Mouse (Mus musculus) bone marrow, adult 2 months (tissue): Measurements from ENCODE around the gene Csk.

Experiments used
- CTCF ChIP-seq: fragments of 200-500 bp; IDR thresholded peaks from 2 replicates; pipeline ENCODE4 v1.5.1; 2011; ENCODE audit warnings: low read length, control low read depth; ENCODE audit not compliant: control insufficient read depth, insufficient read depth
- POLR2A ChIP-seq: fragments of 200-500 bp; IDR thresholded peaks from 2 replicates; pipeline ENCODE4 v1.6.1; 2011; ENCODE audit warnings: low read depth, mild to moderate bottlenecking, control low read depth, low read length, borderline replicate concordance; ENCODE audit not compliant: control insufficient read depth

- TF ChIP-seq CTCF = no peak
- TF ChIP-seq POLR2A = peak; percentile 48; the same call in 1 of the 2 replicates
Measured at GRCm38 (mm10) chr9:57650786-57651311, 2.6 kb downstream of the Csk start.
